Mouse (Mus musculus) cerebellum, adult 8-10 months (tissue): Measurements from ENCODE around the gene Cradd.

Source experiments
- DNase-seq: peaks from one replicate; pipeline ENCODE4 v3.0.0; 2022

Cradd gene

DNA sequence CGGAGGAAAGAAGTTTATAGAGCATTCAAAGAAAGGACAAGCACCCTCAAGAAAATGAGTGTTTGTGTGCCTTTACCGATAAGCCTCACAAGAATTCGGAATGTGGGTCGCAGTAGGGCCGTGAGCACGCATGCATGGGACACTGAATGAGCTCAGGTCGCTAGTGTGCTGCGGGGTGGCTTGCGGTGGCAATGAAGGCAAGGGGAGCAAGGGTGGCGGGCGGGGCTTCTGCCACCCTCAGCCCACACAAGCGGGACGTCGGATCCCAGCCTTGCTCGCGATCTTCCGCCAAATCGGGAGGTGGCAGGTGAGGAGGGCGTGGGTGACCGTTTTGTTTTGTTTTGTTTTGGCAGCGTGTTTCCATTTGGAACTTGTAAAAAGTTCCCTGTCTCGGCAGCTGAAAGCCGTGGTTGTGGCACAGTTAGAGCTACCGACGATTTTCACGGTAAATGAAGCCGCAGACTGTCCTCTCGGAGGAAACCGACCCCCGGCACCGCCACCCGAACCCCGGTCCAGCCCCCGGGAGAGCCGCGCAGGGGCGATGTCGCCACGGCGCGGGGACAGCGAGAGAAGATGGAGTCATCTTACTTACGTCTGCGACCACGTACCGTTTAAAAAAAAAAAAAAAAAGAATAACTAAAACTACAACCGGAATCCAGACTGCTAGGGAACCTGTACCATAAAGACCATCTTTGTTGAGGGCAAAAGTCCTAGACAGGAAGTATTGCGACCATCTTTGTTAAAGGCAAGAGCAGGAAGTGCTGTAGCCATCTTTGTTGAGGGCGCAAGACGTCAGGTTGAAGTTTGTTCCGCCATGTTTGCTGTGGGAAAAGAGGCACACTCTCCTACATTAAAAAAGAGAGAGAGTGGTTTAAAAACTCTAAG is at the start of gene Cradd:
Gene Cradd, minus strand, starts transcription at position 741 of the 885 bp plus-strand sequence.
- DNase-seq: peak; percentile 83

DNA sequence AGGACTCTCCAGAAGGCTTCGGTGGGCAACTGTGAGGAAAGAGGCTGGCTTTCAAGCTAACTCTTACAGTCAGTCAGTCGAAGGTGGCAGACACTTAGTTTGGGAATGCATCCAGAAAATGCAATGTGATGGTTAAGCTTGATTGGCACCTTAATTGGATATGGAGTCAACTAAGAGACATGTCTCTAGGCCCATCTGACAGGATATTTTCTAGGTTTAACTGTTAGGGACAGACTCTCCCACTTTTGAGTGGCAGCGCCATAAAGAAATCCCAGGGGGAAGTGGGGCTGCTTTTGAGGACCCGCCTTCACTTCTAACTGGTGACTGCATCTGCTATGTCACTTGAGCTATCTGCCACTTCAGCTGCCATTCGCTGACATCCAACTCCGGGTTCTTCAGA is 49.4 kb upstream of the Cradd start:
- DNase-seq: no peak

DNA sequence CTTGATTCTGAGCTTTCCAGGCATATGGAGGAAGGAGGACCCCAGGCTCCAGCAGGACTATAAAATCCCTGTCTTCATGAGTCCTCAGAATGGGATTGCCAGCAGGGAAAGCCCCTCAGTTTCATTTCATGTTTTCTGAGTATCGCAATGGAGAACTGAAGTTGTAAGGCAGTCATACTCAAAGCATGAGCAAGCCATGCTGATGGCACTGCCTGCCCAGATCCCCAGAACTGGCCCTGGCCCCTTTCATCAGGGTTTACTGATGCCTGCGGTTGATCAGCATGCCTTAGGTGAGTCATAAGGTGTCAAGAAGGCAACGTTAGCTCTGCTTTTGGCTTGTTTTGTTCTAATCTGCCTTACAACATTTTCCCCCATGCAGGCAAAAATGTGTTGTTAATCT is 48.0 kb upstream of the Cradd start:
- DNase-seq: no peak

DNA sequence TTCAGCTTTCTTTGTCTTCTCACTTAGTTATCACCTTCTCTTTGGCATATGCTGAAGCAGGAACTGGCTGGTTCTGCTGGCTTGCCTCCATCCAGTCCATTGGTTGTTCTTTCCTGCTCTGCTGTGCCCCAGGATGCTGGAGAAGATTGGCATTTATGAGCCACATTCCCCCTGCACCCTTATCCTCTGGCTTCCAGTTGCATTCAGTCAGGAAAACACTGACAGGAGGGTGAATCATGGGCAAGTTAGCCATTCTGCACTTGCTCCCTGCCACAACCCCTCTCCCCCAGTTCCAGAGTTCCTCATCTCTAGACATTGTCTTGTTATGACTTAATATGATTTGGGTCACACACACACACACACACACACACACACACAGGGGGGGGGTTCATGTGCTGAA is 45.3 kb upstream of the Cradd start:
- no peak for DNase-seq

DNA sequence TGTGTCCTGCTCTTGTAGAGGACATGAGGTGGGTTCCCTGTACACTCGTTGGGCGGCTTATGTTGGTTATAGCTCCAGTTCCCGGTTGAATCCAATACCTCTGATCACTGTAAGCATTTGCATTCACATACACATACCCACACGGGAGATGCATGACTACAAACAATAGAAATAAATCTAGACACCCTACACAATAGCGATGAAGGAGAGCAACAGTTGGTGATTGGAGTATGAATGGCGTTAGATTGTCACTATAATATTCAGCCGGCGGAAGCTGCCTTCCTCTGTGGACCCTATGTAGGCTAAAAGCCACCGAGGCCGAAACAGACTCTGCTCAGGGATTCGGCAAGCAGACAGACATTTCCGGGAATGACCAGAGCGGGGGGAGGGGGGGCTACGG is 44.2 kb upstream of the Cradd start:
- no peak for DNase-seq

DNA sequence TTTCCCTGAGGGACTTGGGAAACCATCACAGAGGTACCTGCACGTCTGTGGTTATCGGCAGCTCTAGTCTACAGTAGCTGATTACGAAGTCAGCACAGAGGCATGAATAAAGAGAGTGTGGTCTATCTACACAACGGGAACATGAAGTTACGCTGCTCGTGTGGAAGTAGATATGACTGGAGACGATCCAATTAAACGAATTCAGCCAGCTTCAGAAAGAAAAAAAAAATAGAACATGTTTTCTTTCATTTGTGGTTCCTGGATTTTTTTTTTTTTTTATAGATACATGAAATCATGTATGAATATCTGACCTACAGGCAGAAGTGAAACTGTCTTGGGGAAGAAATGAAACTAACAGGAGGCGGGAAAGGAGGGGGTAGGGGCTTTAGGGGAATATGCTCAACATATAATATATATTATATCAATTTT is 43.7 kb upstream of the Cradd start:
- DNase-seq: no peak

DNA sequence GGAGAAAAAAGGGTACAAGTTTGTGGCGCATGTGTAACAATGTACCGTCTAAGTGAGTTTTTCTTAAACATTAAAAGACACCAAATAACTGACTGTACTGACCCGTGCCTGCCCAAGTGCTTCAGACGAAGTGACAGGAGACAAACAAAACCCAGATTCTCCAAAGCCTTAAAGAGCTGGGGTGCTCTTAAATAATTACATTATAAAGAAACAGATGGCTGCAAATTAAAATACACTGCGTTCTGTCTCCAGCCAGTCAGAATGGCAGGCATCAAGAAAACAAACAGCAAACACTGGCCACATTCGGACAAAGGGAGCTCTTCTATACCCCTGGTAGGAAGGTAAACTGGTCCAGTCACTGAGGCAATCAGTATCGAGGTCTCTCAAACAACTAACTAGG is 43.3 kb upstream of the Cradd start:
- no peak for DNase-seq

DNA sequence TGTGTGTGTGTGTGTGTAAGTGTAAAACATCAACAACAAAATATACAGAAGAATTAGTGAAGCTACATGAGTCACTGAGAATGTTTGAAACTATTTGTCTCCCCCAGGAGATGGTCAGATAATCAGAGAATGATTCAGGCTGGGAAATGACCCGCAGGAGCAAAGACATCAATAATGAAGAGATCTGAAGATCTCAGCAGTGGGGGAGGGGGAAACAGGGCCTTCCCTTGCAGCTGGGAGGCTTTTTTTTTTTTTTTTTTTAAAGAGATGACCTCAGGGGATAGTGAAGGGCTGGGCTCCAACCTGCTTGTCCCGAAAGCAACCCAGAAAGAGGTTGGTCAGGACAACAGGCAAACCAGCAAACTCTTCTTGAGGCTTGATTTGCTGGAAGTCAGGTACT is 38.4 kb upstream of the Cradd start:
- DNase-seq: no peak

DNA sequence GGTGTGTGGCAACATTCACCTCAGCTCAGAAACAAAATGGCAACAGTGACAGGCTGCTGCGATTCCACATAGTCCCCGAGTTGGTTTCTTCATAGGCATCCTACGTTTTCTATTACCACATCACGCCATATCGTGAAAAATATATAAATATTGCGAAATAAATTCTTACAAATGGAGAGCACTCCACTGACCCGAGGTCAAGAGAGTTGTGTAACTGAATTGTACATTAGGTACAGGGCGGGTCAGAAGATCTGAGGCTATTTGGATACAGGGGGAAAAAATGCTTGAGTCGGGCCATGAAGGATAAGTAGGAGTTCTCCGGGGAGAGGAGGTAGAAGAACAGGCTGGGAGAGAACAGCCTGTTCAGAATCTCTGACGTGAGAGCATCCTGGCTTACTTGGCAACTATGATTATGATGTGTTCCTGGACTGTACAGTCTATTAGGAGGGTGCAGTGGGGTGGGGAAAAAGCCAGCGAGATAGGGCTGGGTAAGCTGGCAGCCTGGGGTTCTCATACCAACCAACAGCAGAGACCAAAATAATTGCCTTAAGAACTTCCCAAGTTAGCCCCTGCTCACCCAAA is 37.4 kb upstream of the Cradd start:
- no peak for DNase-seq

DNA sequence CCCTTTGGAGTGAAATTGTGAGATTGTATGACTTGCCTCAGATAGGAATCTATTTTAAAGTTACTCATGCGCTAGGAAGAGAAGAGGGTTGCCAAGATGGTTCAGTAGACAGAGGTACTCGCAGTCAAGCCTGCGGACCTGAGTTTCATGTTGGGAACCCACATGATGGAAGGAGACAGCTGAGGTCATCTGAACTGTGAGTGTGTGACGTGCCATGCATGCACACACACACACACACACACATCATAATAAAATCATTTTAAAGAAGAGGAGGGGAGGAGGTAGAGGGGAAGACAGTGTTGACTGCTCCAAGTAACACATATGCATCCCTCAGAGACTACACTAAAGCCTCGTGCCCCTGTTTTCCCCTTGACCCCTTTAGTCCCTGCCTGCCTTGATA is 36.1 kb upstream of the Cradd start:
- no peak for DNase-seq

DNA sequence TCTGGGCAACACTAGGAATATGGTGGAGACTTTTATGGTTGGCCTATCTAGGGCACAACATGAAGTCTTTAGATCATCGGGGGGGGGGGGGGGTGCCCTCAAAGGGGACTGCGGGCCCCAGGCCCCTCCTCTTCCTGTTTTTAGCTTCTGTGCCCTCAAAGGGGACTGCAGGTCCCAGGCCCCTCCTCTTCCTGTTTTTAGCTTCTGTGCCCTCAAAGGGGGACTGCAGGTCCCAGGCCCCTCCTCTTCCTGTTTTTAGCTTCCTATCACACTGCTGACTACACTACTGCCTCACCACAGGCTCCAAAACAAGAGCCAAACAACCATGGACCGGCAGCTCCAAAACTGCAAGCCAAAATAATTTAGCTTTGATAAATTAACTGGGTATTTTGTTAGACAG is 33.8 kb upstream of the Cradd start:
- no peak for DNase-seq

DNA sequence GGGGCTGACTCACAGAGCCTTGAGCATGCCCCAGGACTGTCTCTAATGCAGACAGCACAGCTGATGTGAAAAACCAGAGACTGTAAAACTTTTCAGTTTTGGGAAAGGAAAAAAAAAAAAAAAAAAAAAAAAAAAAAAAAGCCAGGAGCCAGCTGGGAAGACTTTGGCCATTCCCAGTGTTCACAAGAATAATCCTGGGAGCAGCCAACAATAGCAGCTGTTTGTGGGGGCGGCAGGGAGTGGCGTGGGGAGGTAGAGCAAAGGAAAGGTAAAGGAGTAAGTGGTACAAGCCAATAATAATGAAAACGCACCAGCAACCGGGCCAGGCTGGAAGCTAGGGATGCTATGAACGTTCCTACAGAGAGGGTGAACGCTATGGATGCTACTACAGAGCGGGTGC is 32.8 kb upstream of the Cradd start:
- no peak for DNase-seq

DNA sequence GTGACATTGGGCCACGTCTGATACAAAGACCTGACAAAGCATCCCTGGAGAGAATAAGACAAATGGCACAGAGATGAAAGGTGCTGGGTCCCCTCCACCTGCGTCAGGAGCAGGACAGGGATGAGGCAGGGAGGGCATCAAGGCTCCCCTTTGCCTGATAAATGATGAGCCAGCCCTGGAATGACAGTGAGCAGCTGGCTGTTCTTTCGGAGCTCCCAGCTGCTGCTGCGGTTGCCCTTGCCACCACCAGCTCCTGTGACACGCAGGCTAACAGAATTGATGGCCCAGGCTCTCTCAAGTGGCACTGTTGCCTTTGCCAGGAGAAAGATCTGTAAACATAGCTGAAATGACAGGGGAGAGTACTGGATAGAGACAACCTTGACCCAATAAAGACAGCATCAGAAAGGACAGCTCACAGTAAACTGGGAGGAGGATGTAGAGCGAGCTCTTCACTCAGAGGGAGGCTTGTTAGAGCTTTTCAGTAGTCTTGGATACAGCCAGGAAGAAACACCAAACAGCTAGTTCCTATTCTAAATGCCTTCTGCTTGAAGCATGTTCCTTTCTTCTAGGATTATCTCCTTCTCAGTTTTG is 31.8 kb upstream of the Cradd start:
- DNase-seq: no peak

DNA sequence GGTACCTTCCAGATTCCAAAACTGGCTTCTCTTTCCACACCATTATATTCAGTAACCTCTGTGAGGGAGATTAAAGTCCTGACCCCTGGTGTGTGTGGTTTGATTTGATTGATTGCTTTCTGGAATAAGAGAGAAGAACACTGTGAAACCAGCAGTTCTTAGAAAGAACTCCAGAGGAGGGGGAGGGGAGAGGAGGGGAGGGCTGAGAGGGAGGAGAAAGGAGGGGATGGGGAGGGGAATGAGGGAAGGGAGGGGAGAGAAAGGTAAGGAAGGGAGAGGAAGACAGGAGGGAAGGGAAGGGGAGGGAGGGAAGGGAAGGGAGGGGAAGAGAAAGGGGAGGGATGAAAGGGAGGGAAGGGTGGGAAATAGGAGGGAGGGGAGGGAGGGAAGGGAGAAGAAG is 30.7 kb upstream of the Cradd start:
- no peak for DNase-seq

DNA sequence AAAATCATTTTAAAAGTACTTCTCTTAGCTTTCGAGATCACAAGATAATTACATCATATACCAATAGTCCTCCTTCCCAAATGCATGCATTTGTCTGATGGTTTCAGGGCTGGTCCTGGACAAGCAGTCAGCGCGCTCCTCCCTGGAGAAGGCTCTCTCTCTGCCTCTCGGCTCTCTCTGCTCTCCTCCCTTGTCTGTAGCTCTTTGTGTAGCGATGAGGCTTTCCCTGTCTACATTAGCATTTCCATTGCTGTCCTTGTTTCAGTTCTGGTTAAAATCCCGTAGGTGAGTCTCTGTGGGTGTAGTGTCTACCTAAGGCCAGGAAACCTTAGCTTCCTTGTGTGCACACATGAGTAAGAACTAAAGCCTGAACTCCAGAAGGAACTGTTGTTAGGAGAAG is 30.1 kb upstream of the Cradd start:
- no peak for DNase-seq

DNA sequence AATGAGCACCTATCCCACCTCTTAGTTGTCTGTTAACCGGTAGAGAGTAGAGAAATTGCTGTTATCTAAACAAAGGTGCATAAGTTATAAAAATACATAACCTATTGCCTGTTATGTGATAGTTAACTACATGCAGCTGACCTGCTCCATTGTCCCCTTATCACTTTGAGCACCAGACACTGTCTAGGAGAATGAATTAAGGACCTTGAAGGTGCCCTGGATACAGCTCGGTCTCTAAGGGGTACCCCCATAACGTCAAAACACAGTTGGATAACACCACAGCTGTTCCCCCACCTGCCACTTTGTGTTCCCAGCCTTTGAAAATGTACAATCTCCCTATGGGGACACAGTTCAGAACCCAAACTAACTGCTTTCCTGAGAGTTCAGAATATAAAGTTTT is 24.5 kb upstream of the Cradd start:
- DNase-seq: no peak

DNA sequence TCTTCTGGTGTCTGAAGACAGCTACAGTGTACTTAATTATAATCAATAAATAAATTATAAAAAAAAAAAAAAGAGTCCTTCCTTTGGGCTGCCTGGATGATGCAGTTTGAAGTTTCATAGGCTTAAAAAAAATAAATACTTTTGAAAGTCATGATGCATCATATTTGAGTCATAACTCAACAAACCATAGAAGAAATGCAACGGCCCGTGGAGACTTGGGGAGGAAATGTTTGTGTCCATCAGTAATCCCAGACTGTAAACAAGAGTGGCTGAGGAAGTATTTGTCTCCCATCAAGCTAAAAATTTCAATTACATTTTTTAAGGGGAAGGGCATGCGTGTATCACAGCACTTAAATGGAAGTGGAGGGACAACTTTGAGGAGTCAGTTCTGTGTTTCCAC is 23.8 kb upstream of the Cradd start:
- DNase-seq: no peak

DNA sequence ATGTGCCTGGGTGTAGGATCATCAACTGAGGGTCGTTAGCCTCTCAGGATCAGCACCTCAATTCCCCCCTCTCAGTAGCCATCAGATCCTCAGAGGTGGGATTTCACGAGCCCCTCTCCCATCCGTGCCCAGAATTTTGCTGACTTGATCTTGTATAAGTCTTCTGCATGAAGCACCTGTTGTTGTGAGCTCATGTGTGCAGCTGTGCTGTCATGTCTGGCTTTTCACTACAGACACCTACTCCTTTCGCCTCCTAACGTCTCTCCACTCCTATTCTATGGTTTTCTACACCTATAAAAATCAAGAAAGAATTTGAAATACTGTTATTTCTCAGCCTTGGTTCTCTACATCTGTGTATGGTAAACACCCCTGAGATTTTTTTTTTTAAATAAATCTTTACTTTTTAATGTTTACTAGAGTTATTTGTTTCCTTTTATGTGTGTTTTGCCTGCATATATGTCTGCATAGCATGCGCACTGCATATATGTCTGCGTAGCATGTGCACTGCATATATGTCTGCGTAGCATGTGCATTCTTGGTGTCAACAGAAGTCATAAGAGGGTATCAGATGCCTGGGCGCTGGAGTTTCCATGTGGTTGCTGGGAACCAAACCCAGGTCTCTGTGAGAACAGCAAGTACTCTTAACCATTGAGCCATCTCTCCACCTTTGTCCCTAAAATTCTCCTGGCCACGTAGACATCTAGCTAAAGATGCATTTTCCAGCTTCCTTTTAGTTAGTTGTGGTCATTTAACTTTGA is 19.1 kb upstream of the Cradd start:
- DNase-seq: no peak

DNA sequence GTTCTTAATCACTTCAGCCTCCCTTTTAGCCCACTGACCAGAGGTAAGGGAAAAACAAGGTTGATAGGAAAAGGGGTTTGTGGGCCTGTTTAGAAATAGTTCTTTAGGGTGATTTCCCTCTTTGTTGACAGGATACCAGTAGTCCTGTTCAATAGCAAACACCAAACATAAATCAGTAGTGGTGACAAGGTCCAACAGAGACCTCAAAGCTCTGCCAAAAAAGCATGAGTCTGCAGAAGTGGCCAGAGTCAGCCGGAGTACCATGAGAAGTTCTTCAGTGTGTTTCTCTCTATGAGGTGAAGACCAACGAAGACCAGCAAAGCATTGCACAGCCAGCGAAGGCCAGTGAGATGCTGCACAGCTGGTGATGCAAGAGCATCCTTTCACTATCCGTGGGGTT is 16.7 kb upstream of the Cradd start:
- no peak for DNase-seq

DNA sequence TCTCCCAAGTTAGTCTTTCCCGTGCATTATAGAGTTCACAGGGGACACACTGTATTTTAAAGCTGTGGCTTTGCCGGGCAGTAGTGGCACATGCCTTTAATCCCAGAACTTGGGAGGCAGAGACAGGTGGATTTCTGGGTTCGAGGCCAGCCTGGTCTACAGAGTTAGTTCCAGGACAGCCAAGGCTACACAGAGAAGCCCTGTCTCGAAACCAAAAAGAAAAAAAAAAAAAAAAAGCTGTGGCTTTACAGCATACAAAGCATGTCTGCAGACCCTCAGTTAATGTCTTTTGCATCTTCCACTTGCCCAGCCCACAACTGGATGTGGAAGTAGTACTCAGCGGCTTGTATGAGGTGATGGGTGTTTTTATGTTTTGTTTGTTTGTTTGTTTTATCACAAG is 13.7 kb upstream of the Cradd start:
- no peak for DNase-seq

DNA sequence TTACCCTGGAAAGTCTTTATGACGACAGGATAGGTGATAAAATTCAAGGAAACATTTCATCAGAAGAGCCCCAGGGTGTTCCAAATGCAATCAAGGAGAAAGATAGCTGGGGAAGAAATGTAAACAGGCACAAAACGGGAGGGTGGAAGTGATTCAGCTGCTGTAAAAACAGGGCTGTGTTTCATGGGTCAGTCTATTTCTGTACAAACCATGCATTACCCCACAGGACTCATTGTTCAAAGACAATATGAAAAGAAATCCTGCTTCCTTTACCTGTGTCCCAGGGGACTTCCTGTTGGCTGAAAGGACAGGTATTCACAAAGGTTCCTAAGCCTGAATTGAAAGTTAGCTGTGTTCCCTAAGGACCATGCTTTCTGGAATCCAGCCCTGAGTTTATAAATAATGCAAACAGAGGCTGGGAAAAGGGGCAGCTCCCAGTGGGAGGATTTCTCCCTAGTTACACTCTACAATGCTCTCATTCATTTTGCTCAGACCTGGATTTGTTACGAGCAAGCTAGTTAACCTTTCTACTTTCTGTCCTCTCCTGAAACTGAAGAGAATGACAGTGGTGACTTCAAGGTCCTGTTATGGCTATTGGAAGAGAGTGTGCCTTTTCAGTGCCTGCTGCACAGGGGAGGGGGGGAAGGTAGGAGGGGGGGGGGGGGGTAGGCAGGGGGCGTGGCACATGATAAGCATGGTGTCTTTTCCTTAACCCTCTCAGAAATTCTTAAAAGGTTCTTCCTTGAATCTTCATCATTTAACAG is 13.0 kb upstream of the Cradd start:
- DNase-seq: no peak

DNA sequence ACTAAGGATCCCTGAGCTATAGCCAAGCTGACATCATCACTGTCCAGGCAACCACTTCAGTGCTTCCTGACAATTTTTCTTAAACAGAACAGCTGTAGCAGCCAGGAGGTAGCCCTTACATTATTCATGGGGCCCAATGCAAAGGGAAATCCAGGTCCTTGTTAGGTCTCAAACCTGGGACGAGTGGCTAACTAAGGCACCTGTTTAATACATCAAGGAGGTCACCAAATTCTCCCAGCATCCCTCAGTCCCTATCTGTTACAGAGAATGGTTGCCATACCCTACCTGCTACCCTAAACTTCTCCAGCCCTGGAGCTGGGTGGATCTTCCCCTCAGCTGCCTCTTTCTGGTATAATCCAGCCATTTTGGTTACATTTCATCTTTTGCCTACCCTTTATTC is 10.9 kb upstream of the Cradd start:
- no peak for DNase-seq

DNA sequence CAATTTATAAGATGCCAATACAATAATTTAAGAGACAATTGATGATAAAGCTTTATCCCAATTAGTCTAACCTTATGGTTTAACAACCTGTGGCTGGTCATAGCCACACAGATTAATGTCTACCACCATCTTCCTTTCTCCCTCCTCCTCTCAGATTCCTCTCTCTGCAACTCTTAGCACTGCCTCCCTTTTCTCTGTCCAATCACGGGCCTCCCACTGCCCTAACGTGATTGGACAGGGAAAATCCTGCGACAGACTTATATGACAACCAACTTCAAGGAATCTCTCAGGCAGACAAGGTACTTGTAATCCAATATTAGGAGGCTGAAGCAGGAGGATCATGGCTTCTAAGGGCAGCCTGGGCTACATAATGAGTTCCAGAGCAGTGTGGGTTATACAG is 8.7 kb upstream of the Cradd start:
- DNase-seq: no peak
